Mouse (Mus musculus) neural tube, embryonic 15.5 days (tissue): Measurements from ENCODE around the gene Sel1l. TPM values are rescaled to one million over a fixed set of nuclear protein-coding genes. Genes with fewer than 3 reads are reported as not detected.
A peak's percentile ranks its signal among the peaks of the same experiment; 100 is the strongest.

Source experiments
- ATAC-seq: fragments of 200-750 bp; cut with Nextera tagmentation; 2 replicates; pipeline ENCODE4 v1.8.0; 2017; ENCODE audit warnings: mild to moderate bottlenecking, moderate TSS enrichment, moderate library complexity; ENCODE audit not compliant: low FRiP score
- H3K27ac ChIP-seq: fragments of 300-500 bp; sonication (generic); replicated peaks from 2 replicates; pipeline ENCODE4 v1.5.1; 2015; ENCODE audit warnings: mild to moderate bottlenecking, inconsistent platforms
- H3K27me3 ChIP-seq: fragments of 300-500 bp; sonication (generic); replicated peaks from 2 replicates; pipeline ENCODE4 v1.6.1; 2015; ENCODE audit warnings: inconsistent platforms
- H3K36me3 ChIP-seq: fragments of 300-500 bp; sonication (generic); 2 replicates; pipeline ENCODE4 v1.6.1; 2015; ENCODE audit warnings: inconsistent platforms
- H3K4me1 ChIP-seq: fragments of 300-500 bp; sonication (generic); 2 replicates; pipeline ENCODE4 v1.6.1; 2015; ENCODE audit warnings: inconsistent platforms
- H3K4me2 ChIP-seq: fragments of 300-500 bp; sonication (generic); 2 replicates; pipeline ENCODE4 v1.6.1; 2015; ENCODE audit warnings: inconsistent platforms, mild to moderate bottlenecking, moderate library complexity
- H3K4me3 ChIP-seq: fragments of 300-500 bp; sonication (generic); replicated peaks from 2 replicates; pipeline ENCODE4 v1.5.1; 2015; ENCODE audit warnings: mild to moderate bottlenecking, inconsistent platforms
- H3K9ac ChIP-seq: fragments of 300-500 bp; sonication (generic); replicated peaks from 2 replicates; pipeline ENCODE4 v1.6.1; 2015; ENCODE audit warnings: mild to moderate bottlenecking, inconsistent platforms
- H3K9me3 ChIP-seq: fragments of 300-500 bp; sonication (generic); replicated peaks from 2 replicates; pipeline ENCODE4 v1.6.1; 2016; ENCODE audit warnings: inconsistent platforms
- WGBS: fragments of 180-500 bp; shearing (Covaris S2); methylation state at CpG from one replicate; pipeline ENCODE4 v1.1.7; 2015; ENCODE audit warnings: mixed read lengths; 5-methylcytosine and 5-hydroxymethylcytosine counted together
- polyA plus RNA-seq: library from polyadenylated mRNA; unstranded; fragments of >200 nt; fragmentation: Nextera tagmentation; extraction: Ambion mirVana; gene quantifications from 2 replicates; pipeline ENCODE4 v1.2.1, GENCODE M21; 2015

The Sel1l gene
- polyA plus RNA-seq, 1 experiment from 2014 or later = 110 TPM

DNA sequence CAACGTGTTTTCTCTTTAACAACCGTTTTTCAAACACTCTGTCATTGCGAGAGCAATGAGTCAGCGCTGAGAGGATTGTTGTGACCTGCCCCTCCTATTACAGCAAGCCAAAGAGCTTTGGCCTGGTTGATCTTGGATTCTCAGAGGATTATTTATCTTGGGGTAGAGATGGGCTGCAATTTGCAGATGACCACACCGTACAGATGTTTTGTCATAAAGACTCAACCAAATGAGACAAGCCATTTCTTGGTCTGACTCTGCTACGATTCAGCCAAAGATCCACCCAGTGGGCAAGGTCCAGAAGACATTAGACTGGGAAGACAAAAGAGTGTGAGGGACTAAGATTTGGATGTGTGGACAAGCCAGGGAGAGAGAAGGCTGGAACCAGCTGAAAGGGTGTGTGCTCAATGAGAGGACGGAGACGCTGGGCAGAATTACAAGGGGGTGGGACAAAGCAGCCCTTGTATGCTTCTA is 74.1 kb downstream of the Sel1l start:
- no peak for ATAC-seq
- H3K4me1 ChIP-seq = peaks cover 18% of the 10 kb centered on the region
- no peaks in the 10 kb centered on the region for H3K9me3 ChIP-seq
- H3K27me3 ChIP-seq = no peaks in the 10 kb centered on the region; the same call in 1 of the 2 replicates
- no peak overlapping the region for H3K9ac ChIP-seq
- H3K27ac ChIP-seq = no peak overlapping the region
- H3K36me3 ChIP-seq = no peaks in the 10 kb centered on the region
- no peak overlapping the region for H3K4me3 ChIP-seq
- WGBS = 61% methylated on average over 8 of the region's 8 CpGs
- H3K4me2 ChIP-seq = no peak overlapping the region

DNA sequence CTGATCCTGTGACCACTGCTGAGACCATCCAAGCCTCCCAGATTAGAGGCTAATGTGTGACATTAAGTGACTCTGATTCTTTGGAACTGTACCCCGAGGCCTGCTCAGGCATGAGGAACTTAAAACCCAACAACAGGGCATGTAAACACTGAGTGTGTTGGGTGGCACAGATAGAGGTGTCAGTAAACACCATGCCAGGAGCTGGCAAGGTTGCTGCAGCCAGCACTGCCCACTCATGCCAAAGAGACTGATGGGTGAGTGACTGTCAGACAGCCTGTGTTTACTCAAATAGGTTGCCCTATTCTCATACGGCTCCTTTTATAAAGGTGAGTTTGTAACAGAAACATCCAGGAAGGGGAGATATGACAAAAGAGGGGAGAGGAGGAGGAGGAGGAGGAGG is 80.1 kb downstream of the Sel1l start:
- no peak overlapping the region for H3K27ac ChIP-seq
- WGBS = 78% methylated on average over 2 of the region's 2 CpGs
- no peaks in the 10 kb centered on the region for H3K27me3 ChIP-seq
- H3K9me3 ChIP-seq = no peaks in the 10 kb centered on the region
- no peak overlapping the region for H3K9ac ChIP-seq
- H3K4me1 ChIP-seq = peaks cover 27% of the 10 kb centered on the region
- H3K4me3 ChIP-seq = no peak overlapping the region
- H3K36me3 ChIP-seq = no peaks in the 10 kb centered on the region
- no peak overlapping the region for H3K4me2 ChIP-seq
- no peak for ATAC-seq

DNA sequence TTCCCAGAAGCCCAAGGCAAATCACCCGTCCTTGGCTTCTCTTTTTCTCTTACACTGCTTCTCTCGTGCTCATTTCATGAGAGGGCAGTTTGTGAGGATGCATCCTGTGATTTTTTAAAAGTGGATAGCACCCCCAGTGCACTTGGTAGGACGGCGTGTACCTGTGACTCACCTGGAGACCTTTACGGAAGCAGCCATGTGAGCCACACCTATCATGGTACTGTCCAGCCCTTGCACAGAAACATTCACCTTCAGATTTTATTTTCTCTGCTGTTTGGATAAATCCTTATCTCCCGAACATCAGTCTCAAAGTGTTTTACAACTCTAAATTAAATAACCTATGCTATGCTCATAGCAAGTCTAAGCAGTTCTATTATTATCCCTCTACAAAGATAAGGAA is 80.8 kb downstream of the Sel1l start:
- Histone ChIP-seq H3K4me3 (no peak overlapping the region), H3K4me1 (peaks cover 27% of the 10 kb centered on the region), H3K9ac (no peak overlapping the region), H3K27me3 (no peaks in the 10 kb centered on the region), H3K9me3 (no peaks in the 10 kb centered on the region), H3K4me2 (no peak overlapping the region), H3K36me3 (no peaks in the 10 kb centered on the region), H3K27ac (no peak overlapping the region)
- WGBS = 92% methylated on average over 6 of the region's 6 CpGs
- ATAC-seq = no peak

DNA sequence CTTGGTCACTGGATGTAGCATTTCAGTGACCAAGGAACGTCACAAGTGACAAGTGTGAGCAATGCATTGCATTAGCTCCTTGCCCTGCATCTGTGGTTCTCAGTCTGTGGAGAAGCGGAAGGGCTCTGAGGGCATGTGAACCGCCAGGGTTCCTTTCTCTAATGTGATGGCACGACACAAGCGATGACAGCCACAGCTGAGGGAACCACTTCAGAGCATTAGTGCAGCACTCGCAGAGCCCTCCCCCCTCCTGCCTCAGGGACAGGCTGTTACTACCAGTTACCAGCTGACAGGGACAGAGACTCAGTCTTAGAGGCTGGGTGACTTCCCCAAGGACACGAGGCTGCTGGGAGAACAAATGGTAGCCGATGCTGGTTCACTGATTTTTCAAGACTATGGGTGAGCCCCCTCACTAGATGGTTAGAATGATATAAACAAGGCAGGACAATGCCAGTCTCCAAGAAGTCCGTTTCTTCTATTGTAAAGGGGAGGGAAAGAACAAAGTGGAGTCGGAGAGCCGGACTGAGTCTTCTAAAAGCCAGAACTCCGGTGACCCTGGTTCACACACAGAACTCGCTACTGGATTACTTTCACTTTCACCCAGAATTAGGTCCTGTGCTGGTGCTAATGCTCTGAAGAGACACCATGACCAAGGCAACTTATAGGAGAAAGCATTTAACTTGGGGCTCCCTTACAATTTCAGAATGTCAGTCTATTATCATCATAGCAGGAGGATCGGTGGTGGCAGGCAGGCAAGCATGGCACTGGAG is 82.4 kb downstream of the Sel1l start:
- H3K9me3 ChIP-seq = no peaks in the 10 kb centered on the region
- no peak overlapping the region for H3K27ac ChIP-seq
- WGBS = 15% methylated on average over 14 of the region's 14 CpGs
- H3K4me3 ChIP-seq = 0 out of 2 replicates have a peak overlapping the region, but pooled peaks have one; percentile 9
- no peak overlapping the region for H3K9ac ChIP-seq
- H3K4me1 ChIP-seq = peaks cover 27% of the 10 kb centered on the region
- peak; percentile 56; the same call in 1 of the 2 replicates for ATAC-seq
- no peaks in the 10 kb centered on the region for H3K36me3 ChIP-seq
- H3K4me2 ChIP-seq = peak overlapping the region; percentile 45
- H3K27me3 ChIP-seq = no peaks in the 10 kb centered on the region

DNA sequence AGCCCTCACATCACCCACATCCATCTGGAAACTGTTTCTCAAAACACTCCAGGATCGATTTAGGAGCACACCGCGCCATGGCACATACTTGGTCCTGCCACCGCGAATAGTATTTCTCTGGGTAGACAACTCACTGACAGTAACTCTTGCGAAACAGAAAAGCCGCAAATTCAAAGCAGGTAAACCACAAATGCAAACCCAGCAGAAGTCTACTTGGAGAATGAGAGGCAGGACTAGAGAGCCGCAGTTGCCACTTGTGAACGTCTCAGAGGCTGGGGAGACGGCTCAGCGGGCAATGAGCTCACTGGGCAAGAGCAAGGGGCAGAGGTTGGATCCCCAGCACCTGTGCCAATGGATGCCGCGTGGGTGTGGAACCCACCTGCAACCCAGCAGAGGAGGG is 83.5 kb downstream of the Sel1l start:
- Histone ChIP-seq H3K36me3 (no peaks in the 10 kb centered on the region), H3K4me2 (no peak overlapping the region), H3K9me3 (no peaks in the 10 kb centered on the region), H3K27ac (no peak overlapping the region), H3K27me3 (no peaks in the 10 kb centered on the region), H3K4me3 (no peak overlapping the region), H3K4me1 (peaks cover 27% of the 10 kb centered on the region), H3K9ac (no peak overlapping the region)
- WGBS = 50% methylated on average over 13 of the region's 13 CpGs
- ATAC-seq = no peak

DNA sequence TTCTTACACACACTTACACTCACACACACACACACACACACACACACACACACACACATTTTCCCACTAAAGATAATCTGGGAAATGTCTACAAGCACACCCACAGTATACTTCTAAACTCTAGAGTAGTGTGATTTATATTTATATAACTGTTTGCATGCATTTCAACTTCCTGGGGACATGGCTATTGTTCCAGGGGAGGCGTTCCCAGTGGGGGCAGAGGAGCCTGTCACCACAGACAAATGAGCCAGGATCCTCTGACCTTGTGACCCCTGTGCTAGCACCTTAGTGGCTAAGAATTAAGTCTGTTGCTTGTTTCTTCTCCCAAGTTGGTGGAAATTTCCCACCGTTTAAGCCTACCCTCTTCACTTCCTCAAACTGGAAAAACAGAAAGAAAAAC is 83.9 kb downstream of the Sel1l start:
- no peaks in the 10 kb centered on the region for H3K27me3 ChIP-seq
- 7% methylated on average over 2 of the region's 2 CpGs for WGBS

DNA sequence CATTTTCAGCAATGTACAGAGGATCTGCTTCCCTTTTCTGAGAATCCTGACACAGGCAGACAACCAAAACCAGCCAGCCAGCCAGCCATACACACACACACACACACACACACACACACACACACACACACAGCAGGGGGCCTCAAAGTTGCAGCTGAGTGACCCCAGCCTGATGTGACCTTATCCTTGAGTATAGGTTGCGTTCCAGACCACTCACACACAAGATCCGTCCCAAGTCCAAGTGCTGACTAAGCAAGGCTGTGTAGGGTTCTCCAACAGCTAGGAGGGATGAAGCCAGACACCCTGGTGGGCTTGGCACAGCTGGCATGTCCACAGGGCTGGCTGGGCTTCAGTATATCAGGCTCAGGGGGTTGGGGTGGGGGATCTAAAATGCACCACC is 84.5 kb downstream of the Sel1l start:
- H3K9me3 ChIP-seq = no peaks in the 10 kb centered on the region
- no peaks in the 10 kb centered on the region for H3K36me3 ChIP-seq
- WGBS = 44% methylated on average over 2 of the region's 2 CpGs
- peaks cover 27% of the 10 kb centered on the region for H3K4me1 ChIP-seq
- no peak for ATAC-seq
- H3K27ac ChIP-seq = no peak overlapping the region
- no peak overlapping the region for H3K4me3 ChIP-seq
- H3K27me3 ChIP-seq = no peaks in the 10 kb centered on the region
- no peak overlapping the region for H3K9ac ChIP-seq
- no peak overlapping the region for H3K4me2 ChIP-seq

More for the DNA sequence above, 83.9 kb downstream of the Sel1l start:
- Histone ChIP-seq H3K27ac (no peak overlapping the region), H3K4me1 (peaks cover 27% of the 10 kb centered on the region), H3K4me3 (no peak overlapping the region), H3K4me2 (no peak overlapping the region), H3K36me3 (no peaks in the 10 kb centered on the region), H3K9ac (no peak overlapping the region), H3K9me3 (no peaks in the 10 kb centered on the region)
- ATAC-seq = no peak

DNA sequence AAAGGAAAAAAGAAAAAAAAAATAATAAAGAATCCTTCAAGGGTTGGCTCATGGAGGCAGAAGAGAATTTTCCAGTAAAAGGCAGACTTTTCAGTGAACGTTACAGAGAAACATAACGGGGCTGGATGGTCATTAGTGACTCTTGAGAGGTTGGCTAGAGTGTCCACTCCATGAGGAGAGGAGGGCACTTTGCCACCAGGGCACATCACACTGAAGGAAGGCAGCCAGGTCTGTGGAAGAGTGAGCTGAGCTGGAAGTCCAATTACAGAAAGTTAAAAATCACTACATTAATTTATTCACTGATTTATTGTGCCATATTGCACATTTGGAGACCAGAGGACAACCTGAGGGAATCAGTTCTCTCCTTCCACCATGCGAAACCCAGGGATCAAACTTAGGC is 89.1 kb downstream of the Sel1l start:
- no peaks in the 10 kb centered on the region for H3K27me3 ChIP-seq
- H3K4me2 ChIP-seq = no peak overlapping the region
- no peak overlapping the region for H3K9ac ChIP-seq
- H3K36me3 ChIP-seq = no peaks in the 10 kb centered on the region
- peaks cover 10% of the 10 kb centered on the region for H3K4me1 ChIP-seq
- H3K9me3 ChIP-seq = no peaks in the 10 kb centered on the region
- WGBS = 87% methylated on average over 3 of the region's 3 CpGs
- no peak overlapping the region for H3K27ac ChIP-seq
- H3K4me3 ChIP-seq = no peak overlapping the region
- no peak for ATAC-seq

DNA sequence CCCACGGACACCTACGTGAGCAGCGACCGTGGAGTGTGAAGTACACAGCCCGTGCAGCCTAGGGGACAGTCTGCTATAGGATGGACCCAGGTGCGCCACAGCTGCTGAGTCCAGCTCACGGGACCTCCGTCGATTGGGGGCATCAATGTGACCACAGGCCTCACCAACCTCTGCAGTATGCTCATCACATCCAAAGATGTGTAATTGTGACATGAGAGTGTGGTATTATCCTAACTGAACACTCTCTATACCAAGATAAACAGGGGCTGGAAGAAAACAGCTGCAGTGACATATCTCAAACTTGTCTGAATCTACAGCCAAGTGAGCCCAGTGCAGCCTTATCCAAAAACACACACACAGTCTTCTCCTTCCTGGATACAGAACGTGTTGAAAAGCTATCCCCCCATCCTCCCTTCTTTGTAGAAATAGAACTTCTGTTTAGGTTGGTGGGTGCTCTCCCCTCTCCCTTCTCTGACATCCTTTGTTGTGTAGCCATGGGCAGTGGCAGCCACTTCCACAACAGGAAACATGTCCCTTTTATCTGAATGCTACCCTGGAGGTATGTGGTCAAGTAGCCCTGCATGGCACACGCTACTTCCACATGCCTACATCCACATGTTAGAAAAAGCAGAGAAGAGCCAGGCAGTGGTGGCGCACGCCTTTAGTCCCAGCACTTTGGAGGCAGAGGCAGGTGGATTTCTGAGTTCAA is 90.9 kb downstream of the Sel1l start:
- Histone ChIP-seq H3K36me3 (no peaks in the 10 kb centered on the region), H3K27me3 (no peaks in the 10 kb centered on the region), H3K4me3 (no peak overlapping the region), H3K4me2 (no peak overlapping the region), H3K27ac (no peak overlapping the region), H3K9me3 (no peaks in the 10 kb centered on the region), H3K9ac (no peak overlapping the region), H3K4me1 (no peaks in the 10 kb centered on the region)
- 82% methylated on average over 13 of the region's 13 CpGs for WGBS
- no peak for ATAC-seq

DNA sequence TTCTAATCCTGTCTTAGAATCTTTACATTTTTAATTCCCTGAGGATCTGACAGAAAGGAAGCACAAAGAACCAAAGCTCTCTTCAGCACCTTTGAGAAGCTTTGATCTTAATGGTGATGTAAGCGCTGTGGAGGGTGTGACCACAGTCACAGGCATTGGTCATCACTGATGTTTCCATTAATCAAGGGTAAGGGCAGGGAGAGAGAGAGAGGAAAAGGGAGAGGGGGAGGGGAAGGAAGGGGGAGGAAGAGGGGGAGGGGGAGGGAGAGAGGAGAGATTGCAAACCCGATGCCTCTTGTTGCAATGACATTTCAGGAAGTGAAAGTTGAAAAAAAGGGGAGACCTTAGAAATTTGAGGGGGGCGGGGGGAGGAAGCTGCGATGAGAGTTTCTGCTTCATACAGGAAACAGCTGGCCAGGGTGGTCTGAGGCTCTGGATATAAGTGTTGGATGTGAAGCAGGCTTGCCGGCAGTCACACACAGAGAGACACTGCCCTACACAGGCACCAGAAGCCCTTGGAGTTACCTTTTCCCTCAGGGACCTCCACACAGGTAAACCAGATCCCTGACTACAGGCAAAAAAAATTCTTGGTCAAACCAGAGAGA is 92.3 kb downstream of the Sel1l start:
- H3K27ac ChIP-seq = no peak overlapping the region
- H3K4me3 ChIP-seq = no peak overlapping the region
- no peaks in the 10 kb centered on the region for H3K4me1 ChIP-seq
- ATAC-seq = no peak
- no peaks in the 10 kb centered on the region for H3K27me3 ChIP-seq
- 60% methylated on average over 5 of the region's 5 CpGs for WGBS
- H3K9me3 ChIP-seq = no peaks in the 10 kb centered on the region
- no peaks in the 10 kb centered on the region for H3K36me3 ChIP-seq
- H3K4me2 ChIP-seq = no peak overlapping the region
- no peak overlapping the region for H3K9ac ChIP-seq
